Mouse (Mus musculus) E14TG2a.4 (cell line): ENCODE results near the gene Gm49342.
A peak's percentile ranks its signal among the peaks of the same experiment; 100 is the strongest.
"Not testable (repeated sequence)": the region's sequence is repeated elsewhere in the genome, so short reads cannot be mapped to it uniquely, and the experiment has no call there.

Experiments
- H3K27me3 ChIP-seq: 2 replicates; pipeline ENCODE4 v1.6.1; 2014; ENCODE audit warnings: low read length, control low read depth; ENCODE audit not compliant: insufficient read depth
- H3K36me3 ChIP-seq: 2 replicates; pipeline ENCODE4 v1.6.1; 2014; ENCODE audit warnings: low read length, control low read depth; ENCODE audit not compliant: insufficient read depth
- H3K4me1 ChIP-seq: replicated peaks from 2 replicates; pipeline ENCODE4 v1.6.1; 2014; ENCODE audit warnings: low read depth, low read length, control low read depth
- H3K4me3 ChIP-seq: replicated peaks from 2 replicates; pipeline ENCODE4 v1.5.1; 2014; ENCODE audit warnings: mild to moderate bottlenecking, low read length
- H3K9me3 ChIP-seq: 2 replicates; pipeline ENCODE4 v1.6.1; 2014; ENCODE audit warnings: low read length, control low read depth
- CTCF ChIP-seq: conservative IDR thresholded peaks from 2 replicates; pipeline ENCODE4 v1.5.1; 2014; ENCODE audit warnings: low read length
- NANOG ChIP-seq: IDR thresholded peaks from 2 replicates; pipeline ENCODE4 v1.6.1; 2014; ENCODE audit warnings: borderline replicate concordance, low read length, mixed read lengths
- POU5F1 ChIP-seq: IDR thresholded peaks from 2 replicates; pipeline ENCODE4 v1.6.1; 2014; ENCODE audit warnings: low read length, borderline replicate concordance

Gm49342 gene

GRCm38 (mm10) chr14:50908126-50908525 is 36.2 kb upstream of the Gm49342 start:
- TF ChIP-seq CTCF (no peak), POU5F1 (no peak), NANOG (no peak)
- Histone ChIP-seq H3K4me1 (peaks cover 39% of the 10 kb centered on the region), H3K9me3 (no peaks in the 10 kb centered on the region), H3K36me3 (peaks cover 42% of the 10 kb centered on the region), H3K4me3 (no peak overlapping the region), H3K27me3 (no peaks in the 10 kb centered on the region)

GRCm38 (mm10) chr14:50911356-50911755 is 33.0 kb upstream of the Gm49342 start:
- no peak overlapping the region for H3K4me3 ChIP-seq
- no peak for TF ChIP-seq NANOG
- no peak for TF ChIP-seq CTCF
- no peak for TF ChIP-seq POU5F1
- H3K36me3 ChIP-seq: peaks cover 68% of the 10 kb centered on the region
- no peaks in the 10 kb centered on the region for H3K27me3 ChIP-seq
- H3K9me3 ChIP-seq: no peaks in the 10 kb centered on the region
- peaks cover 57% of the 10 kb centered on the region for H3K4me1 ChIP-seq

GRCm38 (mm10) chr14:50923437-50923836 is 20.9 kb upstream of the Gm49342 start:
- not testable (repeated sequence) for H3K27me3 ChIP-seq
- peaks cover 61% of the 10 kb centered on the region for H3K36me3 ChIP-seq
- H3K4me3 ChIP-seq: peak overlapping the region; percentile 90
- H3K4me1 ChIP-seq: peaks cover 32% of the 10 kb centered on the region
- H3K9me3 ChIP-seq: peaks cover 12% of the 10 kb centered on the region; the same call in 1 of the 2 replicates

- TF ChIP-seq NANOG: no peak
- no peak for TF ChIP-seq POU5F1
- TF ChIP-seq CTCF: no peak
- Histone ChIP-seq H3K27me3 (no peaks in the 10 kb centered on the region), H3K4me3 (peak within 1 kb of the TSS; percentile 90), H3K4me1 (peaks cover 42% of the 10 kb centered on the region), H3K36me3 (peaks cover 62% of the 10 kb centered on the region), H3K9me3 (peaks cover 12% of the 10 kb centered on the region; the same call in 1 of the 2 replicates)
Measured at GRCm38 (mm10) chr14:50924281-50925064, 19.8 kb upstream of the Gm49342 start, which contains the start of the genes Osgep and Apex1. Gene Osgep, minus strand, starts transcription at chr14:50924893. Gene Apex1, plus strand, starts transcription at chr14:50924968.

GRCm38 (mm10) chr14:50925111-50925920 is 19.0 kb upstream of the Gm49342 start:
- H3K4me3 ChIP-seq: peak overlapping the region; percentile 90
- H3K36me3 ChIP-seq: peaks cover 60% of the 10 kb centered on the region
- no peaks in the 10 kb centered on the region for H3K27me3 ChIP-seq
- peaks cover 48% of the 10 kb centered on the region for H3K4me1 ChIP-seq
- H3K9me3 ChIP-seq: peaks cover 11% of the 10 kb centered on the region; the same call in 1 of the 2 replicates
- no peak for TF ChIP-seq POU5F1
- TF ChIP-seq CTCF: no peak
- TF ChIP-seq NANOG: no peak

- H3K4me3 ChIP-seq: peak overlapping the region; percentile 97
- no peaks in the 10 kb centered on the region for H3K9me3 ChIP-seq
- H3K36me3 ChIP-seq: peaks cover 44% of the 10 kb centered on the region
- TF ChIP-seq NANOG: no peak
- TF ChIP-seq POU5F1: no peak
- TF ChIP-seq CTCF: no peak
- no peaks in the 10 kb centered on the region for H3K27me3 ChIP-seq
- H3K4me1 ChIP-seq: peaks cover 57% of the 10 kb centered on the region
Measured at GRCm38 (mm10) chr14:50927366-50927765, 17.0 kb upstream of the Gm49342 start.

- TF ChIP-seq POU5F1: no peak
- TF ChIP-seq CTCF: no peak
- no peak for TF ChIP-seq NANOG
- Histone ChIP-seq H3K27me3 (no peaks in the 10 kb centered on the region), H3K4me3 (peak overlapping the region; percentile 97), H3K36me3 (peaks cover 53% of the 10 kb centered on the region), H3K9me3 (no peaks in the 10 kb centered on the region), H3K4me1 (peaks cover 67% of the 10 kb centered on the region)
Measured at GRCm38 (mm10) chr14:50929951-50930350, 14.4 kb upstream of the Gm49342 start.

GRCm38 (mm10) chr14:50930377-50930753 is 14.0 kb upstream of the Gm49342 start:
- peaks cover 72% of the 10 kb centered on the region for H3K4me1 ChIP-seq
- H3K36me3 ChIP-seq: peaks cover 53% of the 10 kb centered on the region
- H3K4me3 ChIP-seq: peak overlapping the region; percentile 97
- H3K27me3 ChIP-seq: no peaks in the 10 kb centered on the region
- no peak for TF ChIP-seq CTCF
- no peak for TF ChIP-seq NANOG
- TF ChIP-seq POU5F1: no peak
- no peaks in the 10 kb centered on the region for H3K9me3 ChIP-seq
